Mouse (Mus musculus) forebrain, embryonic 16.5 days (tissue): ENCODE measurements at regions not wholly inside any gene's neighbourhood (a gene's known extent, or its start where the extent isn't known, plus 50 kb on each side); places are given as distances from the start of the nearest gene placed in this dataset.

Experiments used
- ATAC-seq: fragments of 200-750 bp; cut with Nextera tagmentation; 2 replicates; pipeline ENCODE4 v1.8.0; 2017; ENCODE audit warnings: mild to moderate bottlenecking, moderate library complexity
- H3K27ac ChIP-seq: fragments of 300-500 bp; sonication (generic); 2 replicates; pipeline ENCODE4 v1.5.1; 2014; ENCODE audit warnings: low read length, control low read depth
- H3K27me3 ChIP-seq: fragments of 300-500 bp; sonication (generic); replicated peaks from 2 replicates; pipeline ENCODE4 v1.6.1; 2014; ENCODE audit warnings: low read length; ENCODE audit not compliant: control insufficient read depth, insufficient read depth
- H3K36me3 ChIP-seq: fragments of 300-500 bp; sonication (generic); 2 replicates; pipeline ENCODE4 v1.6.1; 2014; ENCODE audit not compliant: control insufficient read depth, insufficient read depth
- H3K4me1 ChIP-seq: fragments of 300-500 bp; sonication (generic); replicated peaks from 2 replicates; pipeline ENCODE4 v1.6.1; 2014; ENCODE audit warnings: low read length; ENCODE audit not compliant: control insufficient read depth, insufficient read depth
- H3K4me2 ChIP-seq: fragments of 300-500 bp; sonication (generic); 2 replicates; pipeline ENCODE4 v1.6.1; 2014; ENCODE audit warnings: mild to moderate bottlenecking, low read length, control low read depth
- H3K4me3 ChIP-seq: fragments of 300-500 bp; sonication (generic); replicated peaks from 2 replicates; pipeline ENCODE4 v1.5.1; 2014; ENCODE audit warnings: mild to moderate bottlenecking, low read length, control low read depth
- H3K9ac ChIP-seq: fragments of 300-500 bp; sonication (generic); replicated peaks from 2 replicates; pipeline ENCODE4 v1.6.1; 2014; ENCODE audit warnings: low read depth, low read length, control low read depth
- H3K9me3 ChIP-seq: fragments of 300-500 bp; sonication (generic); 2 replicates; pipeline ENCODE4 v1.6.1; 2016; ENCODE audit warnings: low read length; ENCODE audit not compliant: control insufficient read depth
- WGBS: fragments of 180-500 bp; shearing (Covaris S2); extraction: QIAGEN DNeasy Blood & Tissue Kit; methylation state at CpG from one replicate; pipeline ENCODE4 v1.1.7; 2014; 5-methylcytosine and 5-hydroxymethylcytosine counted together

- Histone ChIP-seq H3K9ac (no peak overlapping the region), H3K36me3 (no peaks in the 10 kb centered on the region), H3K9me3 (no peaks in the 10 kb centered on the region), H3K4me3 (no peak overlapping the region), H3K4me1 (no peaks in the 10 kb centered on the region), H3K27me3 (no peaks in the 10 kb centered on the region), H3K4me2 (no peak overlapping the region), H3K27ac (no peak overlapping the region)
- no peak for ATAC-seq
- WGBS = 86% methylated on average over 4 of the region's 4 CpGs
These were observed 344.2 kb downstream of the Ptprc start for GRCm38 (mm10) chr1:137831284-137831683.

- ATAC-seq = no peak
These were observed 348.1 kb downstream of the Ptprc start for GRCm38 (mm10) chr1:137827379-137827778.

GRCm38 (mm10) chr1:137815401-137815888 is 360.1 kb downstream of the Ptprc start:
- Histone ChIP-seq H3K9me3 (no peaks in the 10 kb centered on the region), H3K27me3 (no peaks in the 10 kb centered on the region), H3K4me3 (no peak overlapping the region), H3K4me1 (no peaks in the 10 kb centered on the region), H3K27ac (no peak overlapping the region), H3K36me3 (no peaks in the 10 kb centered on the region), H3K4me2 (no peak overlapping the region), H3K9ac (no peak overlapping the region)
- ATAC-seq = no peak
- WGBS = 92% methylated on average over 4 of the region's 4 CpGs

More at GRCm38 (mm10) chr1:137827379-137827778, 348.1 kb downstream of the Ptprc start:
- no peaks in the 10 kb centered on the region for H3K36me3 ChIP-seq
- no peaks in the 10 kb centered on the region for H3K27me3 ChIP-seq
- no peak overlapping the region for H3K27ac ChIP-seq
- no peak overlapping the region for H3K9ac ChIP-seq
- 73% methylated on average over 4 of the region's 4 CpGs for WGBS
- no peak overlapping the region for H3K4me2 ChIP-seq
- no peaks in the 10 kb centered on the region for H3K4me1 ChIP-seq
- H3K4me3 ChIP-seq = no peak overlapping the region
- no peaks in the 10 kb centered on the region for H3K9me3 ChIP-seq

DNA sequence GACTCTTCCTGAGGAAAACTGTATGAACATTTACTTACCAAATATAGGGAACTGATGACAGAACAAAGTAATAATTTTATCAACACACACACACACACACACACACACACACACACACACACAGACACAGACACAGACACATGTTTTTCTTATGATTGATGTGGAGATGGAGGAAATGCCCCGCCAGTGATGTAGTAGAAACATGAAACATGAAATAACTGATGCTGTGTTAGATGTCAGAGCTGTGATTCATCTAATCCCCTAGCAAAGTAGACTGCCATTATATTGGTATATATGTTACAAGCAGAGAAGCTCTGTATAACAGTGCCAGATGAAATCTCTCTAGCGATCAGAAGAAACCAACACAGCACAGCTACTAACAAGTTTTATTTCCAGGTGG is 361.0 kb downstream of the Ptprc start:
- H3K4me2 ChIP-seq = no peak overlapping the region
- no peaks in the 10 kb centered on the region for H3K36me3 ChIP-seq
- no peaks in the 10 kb centered on the region for H3K4me1 ChIP-seq
- H3K4me3 ChIP-seq = no peak overlapping the region
- no peak for ATAC-seq
- H3K9ac ChIP-seq = no peak overlapping the region
- no peaks in the 10 kb centered on the region for H3K9me3 ChIP-seq
- no peaks in the 10 kb centered on the region for H3K27me3 ChIP-seq
- H3K27ac ChIP-seq = no peak overlapping the region
- 89% methylated on average over 2 of the region's 2 CpGs for WGBS

DNA sequence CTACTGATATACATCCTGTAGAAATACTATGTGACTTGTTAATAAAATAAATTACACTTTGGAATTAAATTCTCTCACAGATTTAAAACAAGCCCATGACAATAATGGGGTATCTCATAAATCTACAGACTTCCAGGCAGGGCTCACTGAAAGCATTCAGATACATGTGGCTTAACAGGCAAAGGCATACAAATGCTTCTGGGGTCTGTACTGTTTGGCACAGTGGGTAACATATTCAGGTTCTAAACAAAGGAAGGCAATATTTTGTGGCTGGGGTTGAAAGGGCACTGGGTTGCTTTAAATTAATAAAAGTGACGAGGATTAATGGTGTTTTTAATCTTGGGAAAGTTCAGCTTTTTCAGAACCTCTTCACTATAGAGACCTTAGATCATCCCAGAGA is 361.8 kb downstream of the Ptprc start:
- no peak for ATAC-seq
- 47% methylated on average over 1 of the region's 1 CpGs for WGBS

DNA sequence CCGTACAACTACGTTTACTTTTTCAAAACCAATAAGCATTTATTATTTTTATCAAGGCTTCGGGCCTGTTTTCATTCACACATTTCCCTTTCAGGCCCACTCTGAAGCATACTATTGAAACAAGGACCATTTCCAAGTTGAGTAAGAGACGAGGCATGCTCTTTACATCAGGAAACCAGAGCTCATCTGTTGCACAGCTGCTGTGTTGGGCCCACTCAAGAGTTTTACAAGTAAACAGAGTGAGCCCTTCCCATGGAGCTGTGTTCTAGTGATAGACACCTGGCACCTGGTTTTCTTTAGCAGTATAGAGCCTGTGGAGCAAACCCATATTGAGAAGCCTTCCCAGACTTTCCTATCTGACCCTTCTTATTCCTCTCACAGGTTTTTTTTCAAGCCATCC is 363.5 kb downstream of the Ptprc start:
- Histone ChIP-seq H3K27me3 (no peaks in the 10 kb centered on the region), H3K4me2 (no peak overlapping the region), H3K9ac (no peak overlapping the region), H3K4me1 (no peaks in the 10 kb centered on the region), H3K27ac (no peak overlapping the region), H3K9me3 (no peaks in the 10 kb centered on the region), H3K36me3 (no peaks in the 10 kb centered on the region), H3K4me3 (no peak overlapping the region)
- 91% methylated on average over 4 of the region's 4 CpGs for WGBS
- no peak for ATAC-seq

More for the DNA sequence above, 361.8 kb downstream of the Ptprc start:
- no peaks in the 10 kb centered on the region for H3K4me1 ChIP-seq
- no peak overlapping the region for H3K9ac ChIP-seq
- H3K36me3 ChIP-seq = no peaks in the 10 kb centered on the region
- no peak overlapping the region for H3K27ac ChIP-seq
- no peak overlapping the region for H3K4me2 ChIP-seq
- H3K9me3 ChIP-seq = no peaks in the 10 kb centered on the region
- H3K4me3 ChIP-seq = no peak overlapping the region
- H3K27me3 ChIP-seq = no peaks in the 10 kb centered on the region

DNA sequence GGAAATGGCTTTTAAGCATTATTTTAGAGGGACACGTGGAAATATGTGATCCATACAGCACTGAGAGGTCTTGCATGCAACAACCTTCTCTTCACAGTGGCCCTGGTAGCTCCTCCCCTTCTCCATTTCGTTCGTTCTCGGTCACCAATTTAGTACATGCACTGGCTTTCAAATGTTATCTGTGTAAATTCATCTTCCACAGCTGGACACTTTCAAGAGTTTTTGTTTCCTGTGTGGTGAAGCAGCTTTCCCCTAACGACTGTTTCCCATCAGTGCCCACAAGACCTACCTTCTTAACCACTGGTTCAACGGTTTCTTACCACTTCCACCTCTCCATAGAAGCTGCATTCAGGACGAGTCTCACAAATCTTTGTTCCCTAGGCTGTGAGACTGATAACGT is 368.8 kb downstream of the Ptprc start:
- WGBS = 73% methylated on average over 8 of the region's 8 CpGs
- Histone ChIP-seq H3K27me3 (no peaks in the 10 kb centered on the region), H3K4me1 (no peaks in the 10 kb centered on the region), H3K27ac (no peak overlapping the region), H3K4me3 (no peak overlapping the region), H3K9ac (no peak overlapping the region), H3K9me3 (no peaks in the 10 kb centered on the region), H3K36me3 (no peaks in the 10 kb centered on the region), H3K4me2 (no peak overlapping the region)
- ATAC-seq = no peak

DNA sequence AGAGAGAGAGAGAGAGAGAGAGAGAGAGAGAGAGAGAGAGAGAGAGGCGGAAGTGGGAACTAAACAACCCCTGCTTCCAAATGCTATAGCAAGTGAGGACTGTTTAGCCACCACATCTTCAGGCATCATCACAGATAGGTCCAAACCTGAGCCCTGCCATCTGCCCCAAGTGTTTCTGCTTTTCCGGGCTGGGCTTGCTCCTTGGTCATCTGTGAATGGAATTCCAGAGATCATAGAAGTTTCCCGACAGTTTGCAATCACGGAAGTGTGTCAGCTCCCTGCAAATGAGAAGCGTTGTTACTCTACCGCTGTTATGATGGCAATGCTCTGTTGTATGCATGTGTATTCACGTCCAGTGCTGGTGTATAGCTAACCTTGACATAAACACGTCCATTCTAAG is 369.3 kb downstream of the Ptprc start:
- no peaks in the 10 kb centered on the region for H3K27me3 ChIP-seq

DNA sequence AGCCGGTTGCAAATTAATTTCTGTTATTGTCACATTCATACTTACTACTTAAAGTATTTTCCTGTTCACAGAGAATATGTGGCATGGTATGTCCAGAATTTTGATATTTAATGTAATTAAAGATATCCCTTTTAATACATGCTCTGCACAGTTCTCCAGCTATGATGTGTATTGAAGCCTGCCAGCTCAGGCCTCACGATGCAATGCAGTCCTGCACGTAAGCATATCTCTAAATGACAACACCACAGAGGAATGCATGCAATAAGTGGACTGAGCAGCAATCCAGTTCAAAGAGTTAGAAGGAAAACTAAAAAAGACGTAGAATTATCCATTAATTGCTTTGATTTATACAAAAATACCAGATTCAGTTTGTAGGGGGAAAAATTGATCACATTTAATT is 373.4 kb downstream of the Ptprc start:
- no peaks in the 10 kb centered on the region for H3K4me1 ChIP-seq
- no peaks in the 10 kb centered on the region for H3K27me3 ChIP-seq
- no peak for ATAC-seq
- no peaks in the 10 kb centered on the region for H3K9me3 ChIP-seq
- H3K36me3 ChIP-seq = no peaks in the 10 kb centered on the region
- H3K4me2 ChIP-seq = no peak overlapping the region
- WGBS = 74% methylated on average over 4 of the region's 4 CpGs
- H3K4me3 ChIP-seq = no peak overlapping the region
- no peak overlapping the region for H3K27ac ChIP-seq
- H3K9ac ChIP-seq = no peak overlapping the region

More for the DNA sequence above, 369.3 kb downstream of the Ptprc start:
- no peak for ATAC-seq
- Histone ChIP-seq H3K27ac (no peak overlapping the region), H3K4me1 (no peaks in the 10 kb centered on the region), H3K4me2 (no peak overlapping the region), H3K36me3 (no peaks in the 10 kb centered on the region), H3K9me3 (no peaks in the 10 kb centered on the region), H3K4me3 (no peak overlapping the region), H3K9ac (no peak overlapping the region)
- 87% methylated on average over 8 of the region's 8 CpGs for WGBS

DNA sequence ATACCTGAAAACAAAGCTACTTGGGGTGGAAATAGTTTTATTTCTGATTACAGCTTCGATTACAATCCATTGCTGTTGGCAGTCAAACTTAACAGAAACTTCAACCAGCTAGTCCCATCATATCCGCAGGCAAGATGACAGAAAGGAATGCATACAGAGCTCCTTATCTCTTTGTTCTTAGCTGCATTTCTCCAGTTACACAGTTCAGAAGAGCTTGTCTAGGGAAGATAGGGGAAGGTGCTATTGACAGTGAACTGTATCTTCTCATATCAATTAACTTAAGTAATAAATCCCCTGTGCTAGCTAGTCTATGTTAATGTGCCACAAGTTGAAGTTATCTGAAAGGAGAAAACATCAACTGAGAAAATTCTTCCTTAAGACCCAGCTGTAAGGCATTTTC is 374.8 kb downstream of the Ptprc start:
- Histone ChIP-seq H3K9ac (no peak overlapping the region), H3K4me3 (no peak overlapping the region), H3K4me1 (no peaks in the 10 kb centered on the region), H3K9me3 (no peaks in the 10 kb centered on the region), H3K27me3 (no peaks in the 10 kb centered on the region), H3K27ac (no peak overlapping the region), H3K36me3 (no peaks in the 10 kb centered on the region), H3K4me2 (no peak overlapping the region)
- WGBS = 79% methylated on average over 2 of the region's 2 CpGs
- ATAC-seq = no peak
